Mouse (Mus musculus): ENCODE results near the gene Nom1. TPM values are rescaled to one million over a fixed set of nuclear protein-coding genes. Genes with fewer than 3 reads are reported as not detected.
A peak's percentile ranks its signal among the peaks of the same experiment; 100 is the strongest.

The Nom1 gene
- polyA plus RNA-seq, 1 experiment from 2014 or later, result 38.1 TPM

- ATAC-seq (replicated peaks; ENCODE audit: low FRiP score) (no peak), DNase-seq (ENCODE audit: low spot score) (no peak)
- no peaks in the 10 kb centered on the region for H3K36me3 ChIP-seq (ENCODE audit: control insufficient read depth, insufficient read depth, low read length)
- H3K9ac ChIP-seq (ENCODE audit: low read depth, low read length), result no peak overlapping the region
- peaks cover 6% of the 10 kb centered on the region; the same call in 1 of the 2 replicates for H3K4me1 ChIP-seq (replicated peaks; ENCODE audit: control insufficient read depth, insufficient read depth, low read length)
- peaks cover 77% of the 10 kb centered on the region for H3K27me3 ChIP-seq (replicated peaks; ENCODE audit: control insufficient read depth, insufficient read depth, low read length)
- 5% methylated on average over 17 of the region's 17 CpGs for WGBS
- H3K4me3 ChIP-seq (ENCODE audit: low read depth, low read length), result peak overlapping the region; percentile 56
- no peaks in the 10 kb centered on the region for H3K9me3 ChIP-seq (ENCODE audit: control insufficient read depth, low read length)
- no peak overlapping the region for H3K27ac ChIP-seq (ENCODE audit: low read depth, low read length)
- peak overlapping the region; percentile 76 for H3K4me2 ChIP-seq
Measured at GRCm38 (mm10) chr5:29468351-29469065, 34.0 kb downstream of the Nom1 start.

DNA sequence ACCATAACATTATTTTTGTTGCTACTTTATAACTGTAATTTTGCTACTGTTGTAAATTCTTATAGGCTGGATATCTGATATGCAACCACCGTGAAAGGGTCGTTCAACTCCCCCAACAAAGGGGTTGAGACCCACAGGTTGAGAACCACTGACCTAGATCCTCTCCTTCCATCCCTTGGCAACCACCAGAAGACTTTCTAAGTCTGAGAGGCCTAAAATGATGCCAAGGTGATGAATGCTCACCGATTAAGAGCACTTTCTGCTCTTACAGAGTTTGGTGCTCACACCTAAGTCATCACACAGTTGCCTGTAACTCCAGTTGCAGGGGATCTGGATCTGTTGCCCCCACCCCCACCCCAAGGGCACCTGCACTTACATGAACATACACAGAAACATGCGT lies 35.0 kb downstream of the Nom1 start:
- no peak overlapping the region for H3K4me3 ChIP-seq (ENCODE audit: low read depth, low read length)
- 12% methylated on average over 4 of the region's 4 CpGs for WGBS
- H3K27me3 ChIP-seq (replicated peaks; ENCODE audit: control insufficient read depth, insufficient read depth, low read length), result peaks cover 87% of the 10 kb centered on the region
- H3K4me1 ChIP-seq (replicated peaks; ENCODE audit: control insufficient read depth, insufficient read depth, low read length), result peaks cover 6% of the 10 kb centered on the region; the same call in 1 of the 2 replicates
- no peak for DNase-seq (ENCODE audit: low spot score)
- H3K4me2 ChIP-seq, result no peak overlapping the region
- H3K36me3 ChIP-seq (ENCODE audit: control insufficient read depth, insufficient read depth, low read length), result no peaks in the 10 kb centered on the region
- no peak for ATAC-seq (replicated peaks; ENCODE audit: low FRiP score)
- H3K9me3 ChIP-seq (ENCODE audit: control insufficient read depth, low read length), result no peaks in the 10 kb centered on the region
- no peak overlapping the region for H3K27ac ChIP-seq (ENCODE audit: low read depth, low read length)
- no peak overlapping the region for H3K9ac ChIP-seq (ENCODE audit: low read depth, low read length)

DNA sequence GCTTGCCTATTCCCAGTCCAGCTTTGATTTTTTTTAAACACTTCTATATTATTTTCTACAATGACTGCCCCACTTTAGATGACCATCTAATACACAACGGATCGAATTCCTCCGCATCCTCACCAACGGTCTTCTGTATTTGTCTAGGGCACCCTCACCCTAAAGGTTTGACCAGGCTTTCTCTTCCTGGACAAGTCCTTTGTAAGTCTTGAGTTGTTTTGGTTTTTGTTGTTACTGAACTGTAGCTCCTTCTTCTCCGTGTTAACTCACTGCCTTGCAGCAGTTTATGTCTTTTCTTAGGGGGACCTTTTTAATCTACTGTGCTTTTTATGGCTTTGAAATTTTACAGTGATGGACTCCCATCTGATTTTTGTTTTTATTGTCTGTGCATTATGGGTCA lies 35.8 kb downstream of the Nom1 start:
- Histone ChIP-seq H3K9me3 (ENCODE audit: control insufficient read depth, low read length) (no peaks in the 10 kb centered on the region), H3K27me3 (replicated peaks; ENCODE audit: control insufficient read depth, insufficient read depth, low read length) (peaks cover 95% of the 10 kb centered on the region), H3K36me3 (ENCODE audit: control insufficient read depth, insufficient read depth, low read length) (no peaks in the 10 kb centered on the region), H3K9ac (ENCODE audit: low read depth, low read length) (no peak overlapping the region), H3K27ac (ENCODE audit: low read depth, low read length) (no peak overlapping the region), H3K4me3 (ENCODE audit: low read depth, low read length) (no peak overlapping the region), H3K4me2 (no peak overlapping the region), H3K4me1 (replicated peaks; ENCODE audit: control insufficient read depth, insufficient read depth, low read length) (peaks cover 6% of the 10 kb centered on the region; the same call in 1 of the 2 replicates)
- no peak for DNase-seq (ENCODE audit: low spot score)
- WGBS, result 24% methylated on average over 5 of the region's 5 CpGs
- no peak for ATAC-seq (replicated peaks; ENCODE audit: low FRiP score)

DNA sequence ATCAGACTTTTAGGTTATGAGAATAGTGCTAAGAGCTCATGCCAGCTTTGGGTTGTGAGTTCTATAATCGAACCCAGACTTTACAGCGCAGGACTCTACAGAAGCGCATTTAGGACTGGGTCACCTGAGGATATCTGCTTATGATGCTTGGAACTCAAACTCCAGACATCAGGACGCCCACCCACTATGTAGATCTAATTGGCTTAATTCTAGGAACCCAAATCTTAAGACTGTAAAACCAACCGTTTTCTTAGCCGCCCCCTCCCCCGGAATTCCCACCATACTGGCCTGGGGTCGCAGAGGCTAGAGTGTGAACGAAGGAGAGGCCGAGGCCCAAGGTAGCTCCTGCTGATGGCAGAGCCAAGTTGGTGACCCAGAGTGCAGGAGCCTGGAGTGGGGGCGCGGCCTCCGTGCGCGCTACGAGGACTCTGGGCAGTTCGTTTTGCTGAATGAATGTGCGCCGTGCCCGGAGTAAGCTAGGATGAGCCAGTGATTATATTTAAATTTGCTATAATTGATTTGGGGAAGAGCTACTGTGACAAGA lies 36.5 kb downstream of the Nom1 start:
- no peak for DNase-seq (ENCODE audit: low spot score)
- ATAC-seq (replicated peaks; ENCODE audit: low FRiP score), result no peak
- H3K4me3 ChIP-seq (ENCODE audit: low read depth, low read length), result no peak overlapping the region
- H3K4me2 ChIP-seq, result no peak overlapping the region
- H3K9me3 ChIP-seq (ENCODE audit: control insufficient read depth, low read length), result no peaks in the 10 kb centered on the region
- peaks cover 6% of the 10 kb centered on the region; the same call in 1 of the 2 replicates for H3K4me1 ChIP-seq (replicated peaks; ENCODE audit: control insufficient read depth, insufficient read depth, low read length)
- no peaks in the 10 kb centered on the region for H3K36me3 ChIP-seq (ENCODE audit: control insufficient read depth, insufficient read depth, low read length)
- H3K27me3 ChIP-seq (replicated peaks; ENCODE audit: control insufficient read depth, insufficient read depth, low read length), result peaks cover 99% of the 10 kb centered on the region
- no peak overlapping the region for H3K27ac ChIP-seq (ENCODE audit: low read depth, low read length)
- WGBS, result 5% methylated on average over 20 of the region's 20 CpGs
- H3K9ac ChIP-seq (ENCODE audit: low read depth, low read length), result no peak overlapping the region

- WGBS, result 2% methylated on average over 11 of the region's 11 CpGs
- Histone ChIP-seq H3K4me3 (ENCODE audit: low read depth, low read length) (no peak overlapping the region), H3K4me2 (no peak overlapping the region), H3K4me1 (replicated peaks; ENCODE audit: control insufficient read depth, insufficient read depth, low read length) (peaks cover 6% of the 10 kb centered on the region; the same call in 1 of the 2 replicates), H3K27ac (ENCODE audit: low read depth, low read length) (no peak overlapping the region), H3K9me3 (ENCODE audit: control insufficient read depth, low read length) (no peaks in the 10 kb centered on the region), H3K27me3 (replicated peaks; ENCODE audit: control insufficient read depth, insufficient read depth, low read length) (peaks cover 99% of the 10 kb centered on the region), H3K36me3 (ENCODE audit: control insufficient read depth, insufficient read depth, low read length) (no peaks in the 10 kb centered on the region), H3K9ac (ENCODE audit: low read depth, low read length) (no peak overlapping the region)
- no peak for ATAC-seq (replicated peaks; ENCODE audit: low FRiP score)
- no peak for DNase-seq (ENCODE audit: low spot score)
Measured at GRCm38 (mm10) chr5:29471396-29471795, 36.9 kb downstream of the Nom1 start.

GRCm38 (mm10) chr5:29471855-29472665 lies 37.6 kb downstream of the Nom1 start:
- Histone ChIP-seq H3K9me3 (ENCODE audit: control insufficient read depth, low read length) (no peaks in the 10 kb centered on the region), H3K4me1 (replicated peaks; ENCODE audit: control insufficient read depth, insufficient read depth, low read length) (peaks cover 6% of the 10 kb centered on the region; the same call in 1 of the 2 replicates), H3K9ac (ENCODE audit: low read depth, low read length) (no peak overlapping the region), H3K36me3 (ENCODE audit: control insufficient read depth, insufficient read depth, low read length) (no peaks in the 10 kb centered on the region), H3K27ac (ENCODE audit: low read depth, low read length) (no peak overlapping the region), H3K27me3 (replicated peaks; ENCODE audit: control insufficient read depth, insufficient read depth, low read length) (peaks cover 99% of the 10 kb centered on the region), H3K4me3 (ENCODE audit: low read depth, low read length) (no peak overlapping the region), H3K4me2 (no peak overlapping the region)
- ATAC-seq (replicated peaks; ENCODE audit: low FRiP score) (no peak), DNase-seq (ENCODE audit: low spot score) (no peak)
- WGBS, result 3% methylated on average over 22 of the region's 22 CpGs

- no peaks in the 10 kb centered on the region; the same call in 1 of the 2 replicates for H3K4me1 ChIP-seq (replicated peaks; ENCODE audit: control insufficient read depth, insufficient read depth, low read length)
- H3K9me3 ChIP-seq (ENCODE audit: control insufficient read depth, low read length), result no peaks in the 10 kb centered on the region
- H3K4me3 ChIP-seq (ENCODE audit: low read depth, low read length), result no peak overlapping the region
- H3K4me2 ChIP-seq, result no peak overlapping the region
- no peak overlapping the region for H3K9ac ChIP-seq (ENCODE audit: low read depth, low read length)
- DNase-seq (ENCODE audit: low spot score) (no peak), ATAC-seq (replicated peaks; ENCODE audit: low FRiP score) (no peak)
- H3K36me3 ChIP-seq (ENCODE audit: control insufficient read depth, insufficient read depth, low read length), result no peaks in the 10 kb centered on the region
- no peak overlapping the region for H3K27ac ChIP-seq (ENCODE audit: low read depth, low read length)
- 1% methylated on average over 35 of the region's 35 CpGs for WGBS
- H3K27me3 ChIP-seq (replicated peaks; ENCODE audit: control insufficient read depth, insufficient read depth, low read length), result peaks cover 100% of the 10 kb centered on the region
Measured at GRCm38 (mm10) chr5:29473551-29474245, 39.2 kb downstream of the Nom1 start.

DNA sequence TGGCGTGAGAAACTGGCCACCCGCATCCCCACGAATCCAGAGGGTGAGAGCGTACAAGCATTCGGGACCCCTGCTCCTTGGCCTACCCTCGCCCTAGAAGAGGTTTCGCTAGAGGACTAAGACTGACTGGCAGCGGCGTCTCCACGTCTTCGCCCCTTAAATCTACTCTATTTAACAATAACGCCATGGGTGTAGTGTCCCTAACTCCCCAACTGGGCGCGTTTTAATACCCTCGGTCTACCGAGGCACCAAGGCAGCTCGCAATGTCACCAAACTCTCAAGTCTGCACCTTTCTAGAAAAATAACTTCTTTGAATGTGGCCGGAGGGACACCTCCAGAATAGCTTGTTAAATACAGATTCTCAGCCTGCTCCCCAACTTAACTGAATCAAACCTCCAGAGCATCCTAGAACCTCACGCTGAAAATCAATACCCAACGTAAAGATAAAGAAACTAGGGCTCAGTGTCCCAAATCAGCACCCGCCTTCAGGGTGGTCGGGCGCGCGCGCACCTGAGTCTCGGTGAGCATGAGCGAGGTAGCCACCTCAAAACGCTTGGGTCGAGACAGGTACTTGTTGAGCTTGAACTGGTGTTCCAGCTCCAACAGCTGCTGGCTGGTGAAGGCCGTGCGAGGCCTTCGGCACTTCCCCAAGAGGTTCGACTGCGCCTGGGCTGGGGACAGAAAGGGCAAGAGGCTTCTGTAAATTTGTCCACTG lies 39.9 kb downstream of the Nom1 start:
- WGBS, result 3% methylated on average over 35 of the region's 35 CpGs
- Histone ChIP-seq H3K4me1 (replicated peaks; ENCODE audit: control insufficient read depth, insufficient read depth, low read length) (no peaks in the 10 kb centered on the region; the same call in 1 of the 2 replicates), H3K27ac (ENCODE audit: low read depth, low read length) (no peak overlapping the region), H3K4me3 (ENCODE audit: low read depth, low read length) (no peak overlapping the region), H3K9me3 (ENCODE audit: control insufficient read depth, low read length) (no peaks in the 10 kb centered on the region), H3K4me2 (no peak overlapping the region), H3K36me3 (ENCODE audit: control insufficient read depth, insufficient read depth, low read length) (no peaks in the 10 kb centered on the region), H3K9ac (ENCODE audit: low read depth, low read length) (no peak overlapping the region), H3K27me3 (replicated peaks; ENCODE audit: control insufficient read depth, insufficient read depth, low read length) (peaks cover 100% of the 10 kb centered on the region)
- DNase-seq (ENCODE audit: low spot score) (no peak), ATAC-seq (replicated peaks; ENCODE audit: low FRiP score) (no peak)

Data from liver, embryonic 11.5 days (tissue).